Mouse (Mus musculus): ENCODE results near the gene Prep.

Prep gene

DNA sequence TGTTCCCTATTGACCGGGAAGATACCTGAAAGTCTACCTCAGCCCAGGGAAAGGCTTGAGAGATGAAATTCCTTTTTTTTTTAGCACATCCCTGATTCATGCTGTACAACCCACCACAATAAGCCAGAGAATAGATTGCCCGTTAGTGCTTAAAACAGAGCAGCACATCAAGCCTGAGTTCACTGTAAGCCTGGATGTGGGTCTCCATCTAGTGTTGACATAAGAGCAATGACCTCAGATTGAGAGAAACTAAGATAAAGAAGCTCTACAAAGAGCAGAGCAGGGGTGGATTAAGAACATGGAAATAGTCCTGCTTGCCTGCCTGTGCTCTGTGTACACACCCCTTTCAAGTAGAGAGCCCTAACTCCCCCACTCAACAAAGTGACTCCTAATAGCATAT, 118.5 kb downstream of the Prep start:
- no peak for DNase-seq (ENCODE audit: low spot score)

DNA sequence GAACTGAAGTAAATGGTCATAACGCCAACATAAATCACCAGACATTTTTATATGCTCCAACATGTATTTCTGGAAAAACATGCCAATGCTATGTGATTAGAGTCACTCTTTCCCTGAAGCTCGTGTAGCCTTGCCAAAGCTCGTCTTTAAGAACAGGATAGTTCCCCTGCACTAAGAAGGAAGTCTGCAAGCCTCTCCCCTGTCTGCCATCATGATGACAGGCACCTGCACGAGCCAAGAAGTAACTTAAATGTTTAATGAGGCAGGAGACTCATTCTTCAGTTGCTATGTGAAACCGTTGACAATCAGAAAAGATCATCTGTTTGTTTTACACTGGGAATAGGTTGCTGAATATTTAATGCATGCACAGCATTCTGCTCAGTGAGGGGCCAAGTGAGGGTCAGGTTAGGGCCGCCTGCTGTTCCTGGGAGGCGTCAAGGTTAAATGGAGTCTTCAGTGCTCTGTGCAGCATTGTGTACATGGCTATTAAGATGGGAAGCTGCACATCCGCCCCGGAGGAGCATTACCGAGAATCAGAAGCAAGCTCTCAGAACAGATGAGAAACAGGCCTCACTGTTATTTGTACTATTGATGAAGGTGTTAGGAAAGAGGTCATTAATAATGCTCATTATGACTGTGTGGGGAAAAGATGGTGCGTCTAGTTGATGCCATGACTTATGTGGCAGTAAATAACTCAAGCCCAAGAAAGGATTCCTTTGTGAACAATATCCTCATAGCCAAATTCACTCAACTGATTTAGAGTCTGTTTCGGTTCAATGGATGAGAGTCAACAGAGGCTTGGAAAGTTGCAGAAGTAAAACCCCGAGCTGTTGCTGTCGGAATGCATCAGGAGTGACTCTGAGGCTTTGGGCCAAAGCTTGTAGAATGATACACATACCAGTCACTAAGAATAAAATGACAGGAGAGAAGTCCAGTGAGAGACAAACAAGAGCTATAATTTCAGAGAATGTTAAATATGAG, 126.6 kb downstream of the Prep start:
- no peak for DNase-seq (ENCODE audit: low spot score)

DNA sequence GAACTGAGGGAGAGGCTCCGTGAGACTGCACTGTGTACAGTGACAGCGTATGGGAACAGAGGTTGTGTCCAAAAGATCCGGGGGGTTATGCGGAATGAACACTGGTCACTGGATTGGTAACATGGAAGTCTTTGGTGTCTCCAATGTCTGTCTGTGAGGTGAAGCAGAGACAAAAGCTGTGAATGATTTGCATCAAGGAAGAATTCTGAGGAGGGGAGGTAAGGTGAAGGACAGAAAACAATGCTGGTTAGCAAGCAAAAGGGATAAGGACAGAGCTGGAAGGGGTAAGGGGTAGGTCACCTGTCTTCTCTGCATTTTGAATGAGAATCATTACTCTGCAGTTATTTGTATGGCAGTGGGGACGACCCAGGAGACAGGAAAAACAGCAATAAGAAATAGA, 127.5 kb downstream of the Prep start:
- no peak for DNase-seq (ENCODE audit: low spot score)

DNA sequence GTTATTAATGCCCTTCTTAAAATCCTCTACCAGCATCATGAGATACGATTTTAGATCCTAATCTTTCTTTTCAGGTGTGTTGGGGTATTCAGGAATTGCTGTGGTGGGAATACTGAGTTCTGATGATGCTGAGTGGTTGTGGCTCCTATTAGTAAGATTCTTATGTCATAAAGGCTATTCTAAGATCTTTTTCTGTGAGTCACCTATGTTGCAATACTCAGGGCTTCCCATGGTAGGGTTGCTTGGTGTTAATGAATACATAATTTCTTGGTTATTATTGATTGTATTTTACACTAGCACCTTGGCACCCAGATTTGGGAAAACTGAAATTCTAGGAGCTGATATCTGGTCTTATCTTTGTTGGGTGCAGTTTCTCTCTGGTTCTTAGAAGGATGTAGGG, 137.6 kb downstream of the Prep start:
- no peak for DNase-seq (ENCODE audit: low spot score)

DNA sequence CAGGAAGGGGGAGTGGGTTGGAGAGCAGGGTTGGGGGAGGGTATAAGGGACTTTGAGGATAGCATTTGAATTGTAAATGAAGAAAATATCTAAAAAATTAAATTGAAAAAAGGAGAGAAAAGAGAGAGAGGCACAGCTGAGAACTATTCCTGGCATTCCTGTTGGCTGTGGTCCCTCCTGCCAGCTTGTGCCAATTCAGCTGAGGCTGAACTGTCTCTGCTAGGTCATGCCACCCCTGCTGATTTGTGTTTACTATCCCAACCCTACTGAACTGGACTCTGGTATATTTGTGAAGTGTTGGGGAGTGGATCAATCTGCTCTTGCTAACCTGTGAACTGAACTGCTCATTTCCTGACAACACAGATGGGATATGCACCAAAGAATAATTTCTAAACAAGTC, 143.2 kb downstream of the Prep start:
- no peak for DNase-seq (ENCODE audit: low spot score)

GRCm38 (mm10) chr10:45216676-45217075, 149.7 kb downstream of the Prep start:
- no peak for DNase-seq (ENCODE audit: low spot score)

All from ovary, postnatal 14 days (tissue).